Mouse (Mus musculus) embryonic stem cell, embryonic (primary cell): ENCODE measurements around the gene Rmi2.

ENCODE experiments used
- CTCF ChIA-PET, 4 experiments: fragments of 300-600 bp in 2 of 4; fragments of 350-600 bp in 2 of 4; sonication (Branson Sonifier 250); formaldehyde crosslinking; loops; one replicate each; lab custom pipeline; 2022; ENCODE audit warnings: inconsistent platforms in 2 of 4; lab: Charles Lee
- POLR2A ChIA-PET, 4 experiments: fragments of 300-600 bp in 2 of 4; fragments of 350-600 bp in 2 of 4; sonication (Branson Sonifier 250); formaldehyde crosslinking; loops; one replicate each; lab custom pipeline; 2022; ENCODE audit warnings: antibody characterized with exemption in 4 of 4, inconsistent platforms in 1 of 4; lab: Charles Lee

Rmi2 gene

GRCm38 (mm10) chr16:10814864-10815263 is 20.0 kb upstream of the Rmi2 start:
- ChIA-PET POLR2A (interaction anchor here in 2 of 4 experiments (0.9 to 1.2 kb wide), 3 partner anchors 12 to 24 kb away, joined by 3 to 4 read pairs (median 3); partner anchors contain the start of gene Rmi2 (in 1 of the 2)), CTCF (interaction anchor here in 2 of 4 experiments (0.6 to 1.4 kb wide), 2 partner anchors 27 to 31 kb away, joined by 3 read pairs; no protein-coding TSS in a partner anchor)

DNA sequence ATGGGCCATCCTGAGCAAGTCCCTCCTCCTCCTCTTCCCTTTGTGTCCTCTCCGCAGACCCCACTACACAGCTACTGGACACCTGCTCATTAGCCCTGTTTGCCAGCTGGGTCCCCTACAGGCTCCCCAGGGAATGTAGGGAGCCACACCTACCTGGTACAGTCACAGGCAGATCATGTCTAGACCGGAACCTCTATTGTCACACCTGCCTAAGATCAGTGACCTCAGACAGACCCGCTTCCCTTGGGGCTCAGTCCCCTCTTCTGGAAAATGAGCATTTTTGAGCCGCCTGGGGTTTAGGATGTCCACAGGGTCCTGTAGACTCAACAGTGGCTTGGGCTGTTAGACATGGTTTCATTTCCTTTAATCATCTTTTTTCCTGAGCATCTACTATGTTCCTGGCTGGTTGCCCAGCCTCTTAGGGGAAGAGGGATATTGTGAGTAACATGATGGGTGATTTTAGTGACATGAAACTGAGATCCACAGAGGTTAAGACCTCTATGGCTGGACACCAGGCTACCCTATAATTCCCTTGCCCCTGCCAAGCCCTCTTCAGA is 16.2 kb upstream of the Rmi2 start:
- ChIA-PET CTCF (interaction anchor here in 1 of 4 experiments (0.6 kb wide), 1 partner anchor 52 kb away, joined by 3 read pairs; no protein-coding TSS in a partner anchor), POLR2A (interaction anchor here in 3 of 4 experiments (0.6 to 1.4 kb wide), 5 partner anchors 12 to 48 kb away, joined by 3 to 7 read pairs (median 3); partner anchors contain the start of gene Rmi2 (in 1 of the 3))

DNA sequence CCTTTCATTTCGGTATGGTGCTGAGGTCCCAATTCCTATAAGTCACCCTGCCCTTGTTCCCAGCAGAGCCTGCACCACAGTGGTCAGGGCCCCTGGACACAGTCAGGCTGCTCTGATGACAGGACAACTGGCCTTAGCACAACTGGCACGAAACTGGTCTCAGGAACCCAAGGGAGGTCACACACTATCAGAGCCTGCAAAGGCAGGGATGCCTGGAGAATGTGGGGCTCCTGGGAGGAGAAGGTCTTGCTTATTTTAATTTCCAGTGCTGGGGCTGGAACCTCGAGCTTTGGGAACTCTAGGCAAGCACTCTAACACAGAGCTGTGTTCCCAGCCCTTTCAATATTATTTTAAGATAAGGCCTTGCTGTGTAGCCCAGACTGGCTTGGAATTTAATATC is 14.9 kb upstream of the Rmi2 start:
- POLR2A ChIA-PET: interaction anchor here in 1 of 4 experiments (0.6 kb wide), 1 partner anchor 283 kb away, joined by 3 read pairs; no protein-coding TSS in a partner anchor
- CTCF ChIA-PET: interaction anchor here in 1 of 4 experiments (1.1 kb wide), 1 partner anchor 26 kb away, joined by 4 read pairs; no protein-coding TSS in a partner anchor

GRCm38 (mm10) chr16:10821387-10821786 is 13.5 kb upstream of the Rmi2 start:
- POLR2A ChIA-PET: no interaction called here
- CTCF ChIA-PET: no interaction called here

GRCm38 (mm10) chr16:10824536-10824935 is 10.3 kb upstream of the Rmi2 start:
- ChIA-PET POLR2A (interaction anchor here in 1 of 4 experiments (0.6 kb wide), 1 partner anchor 9 kb away, joined by 3 read pairs; no protein-coding TSS in a partner anchor), CTCF (no interaction called here)

- ChIA-PET POLR2A (no interaction called here), CTCF (no interaction called here)
These were observed 9.0 kb upstream of the Rmi2 start for GRCm38 (mm10) chr16:10825840-10826239.

DNA sequence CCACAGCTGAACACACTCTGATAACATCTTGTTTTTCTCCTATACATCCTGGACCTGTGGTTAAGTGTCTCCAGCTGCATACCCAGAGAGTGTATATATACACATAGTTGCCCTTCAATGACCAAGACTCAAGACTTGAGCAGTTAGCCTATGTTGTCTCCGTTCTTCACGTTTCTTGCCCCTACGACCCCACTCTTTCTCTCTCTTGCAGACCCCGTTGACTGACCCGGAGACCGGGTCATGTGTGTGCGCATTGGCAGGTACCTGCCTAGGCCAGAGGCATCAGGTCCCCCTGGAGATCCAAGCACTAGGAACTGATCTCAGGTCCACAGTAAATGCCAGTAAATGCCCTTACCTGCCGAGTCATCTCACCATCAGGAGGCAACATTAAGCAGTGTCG is 7.6 kb upstream of the Rmi2 start:
- POLR2A ChIA-PET: no interaction called here
- CTCF ChIA-PET: interaction anchor here in 1 of 4 experiments (0.6 kb wide), 1 partner anchor 143 kb away, joined by 4 read pairs; no protein-coding TSS in a partner anchor

DNA sequence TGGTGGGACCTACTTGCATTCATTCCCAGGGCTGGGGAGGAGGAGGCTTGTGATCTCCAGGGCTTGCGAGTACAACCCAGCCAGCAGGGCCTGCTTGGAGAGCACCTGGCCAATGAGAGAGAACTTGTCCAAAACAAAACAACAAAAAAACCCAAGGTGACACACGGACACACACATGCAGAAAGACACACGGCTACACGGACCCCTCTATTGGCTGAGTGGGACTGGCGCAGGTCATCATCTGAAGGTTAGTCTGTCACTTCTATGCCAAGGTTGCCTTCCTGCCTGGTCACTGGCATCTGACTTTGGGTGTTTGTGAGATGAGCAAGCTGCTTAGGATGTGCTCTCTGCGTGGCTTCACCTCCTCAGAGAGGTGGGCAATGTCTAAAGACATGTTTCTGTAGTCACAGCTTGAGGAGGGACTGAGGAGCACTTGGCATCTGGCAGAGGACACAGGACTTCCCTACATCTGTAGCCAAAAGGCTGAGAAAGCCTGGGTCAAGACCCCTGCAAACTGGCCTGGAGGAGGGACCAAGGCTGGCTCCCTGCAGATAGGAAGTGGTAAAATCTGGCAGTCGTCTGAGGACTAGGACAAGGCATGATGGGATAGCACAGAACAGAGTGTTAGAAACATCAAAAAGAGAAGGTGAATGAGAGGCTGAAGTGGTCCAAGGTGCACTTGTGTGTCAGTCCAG is 6.9 kb upstream of the Rmi2 start:
- ChIA-PET POLR2A (no interaction called here), CTCF (interaction anchor here in 2 of 4 experiments (0.6 to 1.0 kb wide), 2 partner anchors 40 to 142 kb away, joined by 3 to 4 read pairs; partner anchors contain the start of gene Tnp2 (in 1 of the 2))

GRCm38 (mm10) chr16:10828461-10828805 is 6.4 kb upstream of the Rmi2 start:
- ChIA-PET CTCF (interaction anchor here in 1 of 4 experiments (1.0 kb wide), 1 partner anchor 40 kb away, joined by 3 read pairs; the partner anchor contains the start of gene Tnp2), POLR2A (no interaction called here)

- POLR2A ChIA-PET: interaction anchor here (0.6 to 2.1 kb wide), 23 partner anchors 9 to 476 kb away, joined by 3 to 12 read pairs (median 4); partner anchors contain the start of genes Dexi (in 1 of the 4), Nubp1 (in 1 of the 4), Socs1 (in 1 of the 4) and Tnp2 (in 1 of the 4)
- CTCF ChIA-PET: interaction anchor here in 1 of 4 experiments (1.0 kb wide), 1 partner anchor 49 kb away, joined by 3 read pairs; the partner anchor contains the start of gene Socs1
These were observed 333 bp upstream of the Rmi2 start for GRCm38 (mm10) chr16:10834542-10834910.

DNA sequence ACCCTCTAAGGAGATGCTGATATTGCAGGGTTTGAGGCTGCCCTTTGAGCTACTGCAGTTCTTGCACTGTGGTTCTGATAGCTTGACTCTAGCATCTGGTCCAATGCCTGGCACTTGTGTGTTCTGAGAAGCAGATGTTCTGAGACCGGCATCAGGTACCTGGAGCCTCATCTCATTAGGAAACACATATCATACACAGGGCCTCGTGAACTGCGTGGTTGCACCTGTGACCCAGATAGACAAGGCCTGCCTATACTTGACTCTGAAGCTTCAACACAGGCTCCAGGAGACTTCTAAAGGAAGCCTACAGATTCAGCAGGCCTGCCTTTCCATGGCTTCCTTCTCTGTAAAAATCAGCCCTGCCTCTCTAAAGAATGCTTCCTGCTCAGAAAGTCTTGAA is 1.5 kb downstream of the Rmi2 start:
- ChIA-PET POLR2A (interaction anchor here in 2 of 4 experiments (1.4 to 2.1 kb wide), 2 partner anchors 7 to 51 kb away, joined by 4 to 8 read pairs; partner anchors contain the start of gene Socs1 (in 1 of the 2)), CTCF (interaction anchor here in 1 of 4 experiments (1.0 kb wide), 1 partner anchor 50 kb away, joined by 3 read pairs; no protein-coding TSS in a partner anchor)

GRCm38 (mm10) chr16:10837250-10837649 is 2.4 kb downstream of the Rmi2 start:
- ChIA-PET CTCF (no interaction called here), POLR2A (no interaction called here)

- POLR2A ChIA-PET: no interaction called here
- CTCF ChIA-PET: interaction anchor here in 1 of 4 experiments (1.0 kb wide), 1 partner anchor 8 kb away, joined by 3 read pairs; no protein-coding TSS in a partner anchor
These were observed 3.0 kb downstream of the Rmi2 start for GRCm38 (mm10) chr16:10837903-10838302.

DNA sequence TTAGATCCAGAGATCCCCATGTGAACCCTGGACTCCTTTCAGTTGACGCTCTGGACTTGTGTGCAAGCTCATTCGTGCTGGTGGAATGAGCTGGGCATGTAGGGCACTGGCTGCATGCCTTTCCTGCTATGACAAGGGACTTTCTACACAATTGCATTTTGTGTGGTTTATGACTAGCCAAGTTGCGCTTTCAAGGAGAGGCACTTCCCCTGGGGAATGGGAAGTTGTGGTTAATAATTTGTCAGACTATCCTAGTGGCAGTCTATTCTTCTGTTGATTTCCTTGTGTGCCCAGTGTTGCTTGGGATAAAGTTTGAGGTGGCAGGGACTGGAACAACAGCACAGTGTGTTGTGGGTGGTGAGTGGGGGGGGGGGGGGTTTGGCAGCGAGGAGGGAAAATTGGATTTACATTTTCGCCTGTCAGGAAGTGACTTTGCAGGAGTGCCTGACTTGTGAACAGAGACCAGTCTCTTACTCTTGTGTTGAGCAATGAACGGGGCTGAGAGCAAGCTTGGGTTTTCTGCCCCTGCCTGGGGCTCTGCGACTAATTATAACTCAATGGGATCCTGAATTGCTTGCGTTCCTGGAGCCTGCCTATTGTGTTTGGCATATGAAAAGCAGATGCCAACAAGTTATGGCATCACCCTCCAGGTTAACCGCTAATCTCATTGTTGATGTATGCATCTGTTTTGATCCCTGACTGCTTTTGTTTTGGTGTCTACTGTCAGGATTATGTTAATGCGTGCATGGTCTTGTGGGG is 3.8 kb downstream of the Rmi2 start:
- ChIA-PET CTCF (interaction anchor here in 2 of 4 experiments (0.6 to 1.1 kb wide), 3 partner anchors 8 to 53 kb away, joined by 3 to 4 read pairs (median 3); partner anchors contain the start of gene Socs1 (in 1 of the 2)), POLR2A (interaction anchor here in 3 of 4 experiments (0.6 to 1.6 kb wide), 8 partner anchors 18 to 448 kb away, joined by 3 to 5 read pairs (median 3); no protein-coding TSS in a partner anchor)

- POLR2A ChIA-PET: interaction anchor here in 3 of 4 experiments (0.7 to 1.8 kb wide), 4 partner anchors 16 to 1578 kb away, joined by 3 to 6 read pairs (median 4); no protein-coding TSS in a partner anchor
These were observed 5.2 kb downstream of the Rmi2 start for GRCm38 (mm10) chr16:10840018-10840417.

GRCm38 (mm10) chr16:10842282-10842855 is 7.5 kb downstream of the Rmi2 start:
- POLR2A ChIA-PET: interaction anchor here in 1 of 4 experiments (0.6 kb wide), 1 partner anchor 158 kb away, joined by 3 read pairs; no protein-coding TSS in a partner anchor
- CTCF ChIA-PET: interaction anchor here in 3 of 4 experiments (0.6 to 3.0 kb wide), 5 partner anchors 38 to 297 kb away, joined by 3 to 11 read pairs (median 4); partner anchors contain the start of gene Socs1 (in 1 of the 3)

More at GRCm38 (mm10) chr16:10840018-10840417, 5.2 kb downstream of the Rmi2 start:
- CTCF ChIA-PET: interaction anchor here in 2 of 4 experiments (0.5 to 1.2 kb wide), 5 partner anchors 54 to 1284 kb away, joined by 3 to 7 read pairs (median 4); no protein-coding TSS in a partner anchor
